Mouse (Mus musculus) lung, adult 18-20 months (tissue): ENCODE data around the gene Lgr4.
"Not testable (repeated sequence)": the region's sequence is repeated elsewhere in the genome, so short reads cannot be mapped to it uniquely, and the experiment has no call there.

ENCODE experiments used
- DNase-seq, 2 experiments: peaks; one replicate each; pipeline ENCODE4 v3.0.0; 2022; ENCODE audit warnings: mixed read lengths in 2 of 2

The Lgr4 gene

GRCm38 (mm10) chr2:109917496-109918413 is at the start of gene Lgr4:
TSS of gene Lgr4 (plus strand) at chr2:109917647.
- DNase-seq: peak; percentile 95

- not testable (repeated sequence) for DNase-seq
Observed at GRCm38 (mm10) chr2:109879429-109879828, 38.0 kb upstream of the Lgr4 start.

- no peak for DNase-seq
Observed at GRCm38 (mm10) chr2:109881111-109881510, 36.3 kb upstream of the Lgr4 start.

- DNase-seq: no peak
Observed at GRCm38 (mm10) chr2:109881625-109882024, 35.8 kb upstream of the Lgr4 start.

GRCm38 (mm10) chr2:109884106-109884505 is 33.3 kb upstream of the Lgr4 start:
- DNase-seq: no peak

GRCm38 (mm10) chr2:109884507-109884906 is 32.9 kb upstream of the Lgr4 start:
- no peak for DNase-seq

- DNase-seq: peak in 1 of 2 experiments; percentile 7
Observed at GRCm38 (mm10) chr2:109890068-109890467, 27.4 kb upstream of the Lgr4 start.

GRCm38 (mm10) chr2:109890597-109890996 is 26.9 kb upstream of the Lgr4 start, which contains the start of gene Lin7c:
TSS of gene Lin7c (plus strand) at chr2:109890853.
- peak; percentile 94 to 97 for DNase-seq

- DNase-seq: peak; percentile 17 to 32
Observed at GRCm38 (mm10) chr2:109891031-109891430, 26.4 kb upstream of the Lgr4 start.

- DNase-seq: peak; percentile 19 to 36
Observed at GRCm38 (mm10) chr2:109891471-109891870, 26.0 kb upstream of the Lgr4 start.

GRCm38 (mm10) chr2:109896311-109896710 is 21.1 kb upstream of the Lgr4 start:
- no peak for DNase-seq

GRCm38 (mm10) chr2:109902869-109903268 is 14.6 kb upstream of the Lgr4 start:
- no peak for DNase-seq

GRCm38 (mm10) chr2:109904171-109904821 is 13.2 kb upstream of the Lgr4 start:
- peak; percentile 82 to 87 for DNase-seq

- DNase-seq: no peak
Observed at GRCm38 (mm10) chr2:109909122-109909521, 8.3 kb upstream of the Lgr4 start.

GRCm38 (mm10) chr2:109912216-109912615 is 5.2 kb upstream of the Lgr4 start:
- no peak for DNase-seq

- no peak for DNase-seq
Observed at GRCm38 (mm10) chr2:109912766-109913165, 4.7 kb upstream of the Lgr4 start.

GRCm38 (mm10) chr2:109913241-109913640 is 4.2 kb upstream of the Lgr4 start:
- no peak for DNase-seq

- no peak for DNase-seq
Observed at GRCm38 (mm10) chr2:109914601-109915000, 2.8 kb upstream of the Lgr4 start.

GRCm38 (mm10) chr2:109916782-109917495 is 508 bp upstream of the Lgr4 start:
- no peak for DNase-seq

- peak; percentile 6 to 11 for DNase-seq
Observed at GRCm38 (mm10) chr2:109918592-109919262, 1.3 kb downstream of the Lgr4 start.

GRCm38 (mm10) chr2:109920471-109920870 is 3.0 kb downstream of the Lgr4 start:
- DNase-seq: no peak

- DNase-seq: no peak
Observed at GRCm38 (mm10) chr2:109921298-109922035, 4.0 kb downstream of the Lgr4 start.
